7 mouse cellular contexts compared by ENCODE assay signal in genomic region chr7:143464811-143465560, GRCm38 (mm10). TPM values are rescaled to one million over a fixed set of nuclear protein-coding genes. Genes with fewer than 3 reads are reported as not detected.
DNase-seq lines count a peak whose midpoint lies in the region; ATAC-seq and TF ChIP-seq lines count a peak whose summit lies in the region.

No protein-coding gene starts in this region.

- in situ Hi-C loops in ES-E14 (cut with MboI; ENCODE audit: low sequenced_read_pairs in 2 of 2, unreplicated experiment in 2 of 2), result loop anchor here (5.0 kb wide), 2 partner anchors 308 to 313 kb away; no protein-coding TSS in a partner anchor

- no peak for TF ChIP-seq CTCF in forebrain, postnatal 0 days (IDR thresholded peaks at IDR 0.05; ENCODE audit: low read depth)
- no peak for TF ChIP-seq CTCF in liver, postnatal 0 days (IDR thresholded peaks at IDR 0.05; ENCODE audit: low read depth)

- no peak overlapping the region for H3K27ac ChIP-seq in ES-E14 (ENCODE audit: insufficient read depth, low read depth, low read length, poor library complexity, severe bottlenecking)
- no peak overlapping the region for H3K27ac ChIP-seq in forebrain, postnatal 0 days (ENCODE audit: low read depth, low read length)
- H3K27ac ChIP-seq in liver, postnatal 0 days (ENCODE audit: low read depth), result peak overlapping the region; percentile 51; the same call in 1 of the 2 replicates
- H3K27ac ChIP-seq in neural tube, embryonic 15.5 days (replicated peaks), result no peak overlapping the region

- H3K4me2 ChIP-seq in forebrain, postnatal 0 days (ENCODE audit: low read depth), result peak overlapping the region; percentile 60
- peak overlapping the region; percentile 70 for H3K4me2 ChIP-seq in liver, postnatal 0 days (ENCODE audit: low read depth, low read length)
- H3K4me2 ChIP-seq in neural tube, embryonic 15.5 days, result peak overlapping the region; percentile 74

- peaks cover 12% of the 10 kb centered on the region for H3K27me3 ChIP-seq in forebrain, postnatal 0 days (ENCODE audit: insufficient read depth, low read length)
- peaks cover 9% of the 10 kb centered on the region for H3K27me3 ChIP-seq in liver, postnatal 0 days (ENCODE audit: insufficient read depth, low read length)
- 0 out of 2 replicates have a peak, but pooled peaks cover 3% of the 10 kb centered on the region for H3K27me3 ChIP-seq in neural tube, embryonic 15.5 days (replicated peaks)

- TF ChIP-seq EP300 in liver, postnatal 0 days (IDR thresholded peaks at IDR 0.05; ENCODE audit: low read depth), result no peak

- H3K36me3 ChIP-seq in ES-E14 (ENCODE audit: control insufficient read depth, insufficient read depth, low read length, poor library complexity, severe bottlenecking), result no peaks in the 10 kb centered on the region
- H3K36me3 ChIP-seq in forebrain, postnatal 0 days (ENCODE audit: insufficient read depth), result no peaks in the 10 kb centered on the region
- no peaks in the 10 kb centered on the region for H3K36me3 ChIP-seq in liver, postnatal 0 days (replicated peaks; ENCODE audit: insufficient read depth, low read length)
- H3K36me3 ChIP-seq in neural tube, embryonic 15.5 days, result no peaks in the 10 kb centered on the region

- peak overlapping the region; percentile 57 to 66 for H3K4me3 ChIP-seq in ES-E14 (ENCODE audit: insufficient read depth in 1 of 2, low read depth in 1 of 2, low read length in 2 of 2, poor library complexity in 1 of 2, severe bottlenecking in 1 of 2)
- H3K4me3 ChIP-seq in forebrain, postnatal 0 days (ENCODE audit: low read depth, low read length), result peak overlapping the region; percentile 24
- H3K4me3 ChIP-seq in liver, postnatal 0 days (ENCODE audit: low read depth, low read length), result peak overlapping the region; percentile 31
- peak overlapping the region; percentile 37 for H3K4me3 ChIP-seq in neural tube, embryonic 15.5 days (replicated peaks)

- no peaks in the 10 kb centered on the region for H3K9me3 ChIP-seq in ES-E14 (ENCODE audit: control insufficient read depth, insufficient read depth, low read depth, low read length)
- H3K9me3 ChIP-seq in forebrain, postnatal 0 days (ENCODE audit: low read length), result no peaks in the 10 kb centered on the region
- peaks cover 10% of the 10 kb centered on the region for H3K9me3 ChIP-seq in liver, postnatal 0 days (ENCODE audit: low read length)
- H3K9me3 ChIP-seq in neural tube, embryonic 15.5 days (replicated peaks), result 0 out of 2 replicates have a peak, but pooled peaks cover 3% of the 10 kb centered on the region

- 34% methylated on average over 53 of the region's 56 CpGs for WGBS in forebrain, postnatal 0 days
- 9% methylated on average over 56 of the region's 56 CpGs for WGBS in liver, postnatal 0 days (ENCODE audit: insufficient replicate concordance)
- WGBS in neural tube, embryonic 15.5 days, result 25% methylated on average over 54 of the region's 56 CpGs

- ATAC-seq in forebrain, postnatal 0 days, result no peak
- ATAC-seq in liver, postnatal 0 days, result peak; percentile 49
- no peak for ATAC-seq in neural tube, embryonic 15.5 days (ENCODE audit: low FRiP score)
- ATAC-seq in erythroid progenitor cell, adult 5-6 weeks (replicated peaks; ENCODE audit: low FRiP score, poor library complexity, severe bottlenecking), result no peak

- H3K9ac ChIP-seq in ES-E14 (ENCODE audit: insufficient read depth, low read depth, low read length, poor library complexity, severe bottlenecking), result peak overlapping the region; percentile 54; the same call in 1 of the 2 replicates
- H3K9ac ChIP-seq in forebrain, postnatal 0 days, result peak overlapping the region; percentile 6; the same call in 1 of the 2 replicates
- H3K9ac ChIP-seq in liver, postnatal 0 days (replicated peaks), result peak overlapping the region; percentile 27
- peak overlapping the region; percentile 51 for H3K9ac ChIP-seq in neural tube, embryonic 15.5 days (replicated peaks)

- no peak for DNase-seq in ES-E14 (ENCODE audit: low read depth, low spot score)
- DNase-seq in adrenal gland, adult 2 months, result peak; percentile 77
- DNase-seq in forebrain, postnatal 0 days, result peak; percentile 30
- peak; percentile 49 for DNase-seq in induced T-regulatory cell, adult 2 months (ENCODE audit: low read depth)
- peak; percentile 81 for DNase-seq in liver, postnatal 0 days

- peaks cover 0 to 23% of the 10 kb centered on the region in 2 experiments; a peak in 2 of 4 replicates for H3K4me1 ChIP-seq in ES-E14 (ENCODE audit: control insufficient read depth in 2 of 2, insufficient read depth in 2 of 2, low read length in 2 of 2, poor library complexity in 1 of 2)
- H3K4me1 ChIP-seq in forebrain, postnatal 0 days (ENCODE audit: insufficient read depth), result 0 out of 2 replicates have a peak, but pooled peaks cover 3% of the 10 kb centered on the region
- peaks cover 23% of the 10 kb centered on the region for H3K4me1 ChIP-seq in liver, postnatal 0 days (ENCODE audit: insufficient read depth)
- H3K4me1 ChIP-seq in neural tube, embryonic 15.5 days, result peaks cover 32% of the 10 kb centered on the region

TF ChIP-seq in ES-E14, 5 proteins besides CTCF, POLR2A, EP300 and RAD21:
- no peak for TF ChIP-seq MAFK (IDR thresholded peaks at IDR 0.05; ENCODE audit: insufficient read depth, low read depth, low read length)

RNA-seq across cellular contexts. Expression of gene Cdkn1c, which starts 4.1 kb away (rescaled TPM):
- 57.9 and 85.6 TPM in 2 replicates for total RNA-seq in ES-E14 (2012; rRNA removed)
- 100 to 1,000 TPM; 239 to 672 TPM for total RNA-seq in adrenal gland, adult 2 months (2021)
- polyA plus RNA-seq in adrenal gland, adult 2 months (2012; rRNA removed), result 469 and 597 TPM in 2 replicates
- total RNA-seq in forebrain, postnatal 0 days (2014; rRNA removed), result 99.0 and 123 TPM in 2 replicates
- polyA plus RNA-seq in forebrain, postnatal 0 days (2015; fragmentation: Nextera tagmentation; extraction: Ambion mirVana), result 119 and 124 TPM in 2 replicates
- polyA plus RNA-seq in liver, postnatal 0 days (2015; fragmentation: Nextera tagmentation; extraction: Ambion mirVana), result 36.4 and 52.4 TPM in 2 replicates
- 275 and 292 TPM in 2 replicates for polyA plus RNA-seq in neural tube, embryonic 15.5 days (2015; fragmentation: Nextera tagmentation; extraction: Ambion mirVana)
- 14.8 TPM in 1 of 2 replicates, not detected in the other for total RNA-seq in erythroid progenitor cell, adult 5-6 weeks (2015; ENCODE audit: low replicate concordance)
- not detected in 2 replicates for total RNA-seq in erythroid progenitor cell, adult 5-6 weeks (2017; ENCODE audit: low replicate concordance)

RNA-seq across cellular contexts. Expression of gene Slc22a18, which starts 8.6 kb away (rescaled TPM):
- 1.5 and 4.6 TPM in 2 replicates for total RNA-seq in ES-E14 (2012; rRNA removed)
- total RNA-seq in adrenal gland, adult 2 months (2021), result 1 to 10 TPM; 1.5 to 4.1 TPM
- 13.3 and 17.5 TPM in 2 replicates for polyA plus RNA-seq in adrenal gland, adult 2 months (2012; rRNA removed)
- 0.92 and 1.7 TPM in 2 replicates for total RNA-seq in forebrain, postnatal 0 days (2014; rRNA removed)
- 0.71 and 1.0 TPM in 2 replicates for polyA plus RNA-seq in forebrain, postnatal 0 days (2015; fragmentation: Nextera tagmentation; extraction: Ambion mirVana)
- polyA plus RNA-seq in liver, postnatal 0 days (2015; fragmentation: Nextera tagmentation; extraction: Ambion mirVana), result 18.6 and 20.4 TPM in 2 replicates
- polyA plus RNA-seq in neural tube, embryonic 15.5 days (2015; fragmentation: Nextera tagmentation; extraction: Ambion mirVana), result 0.61 and 2.0 TPM in 2 replicates
- not detected in 2 replicates for total RNA-seq in erythroid progenitor cell, adult 5-6 weeks (2015; ENCODE audit: low replicate concordance)
- total RNA-seq in erythroid progenitor cell, adult 5-6 weeks (2017; ENCODE audit: low replicate concordance), result not detected in 2 replicates

RNA-seq across cellular contexts. Expression of gene Phlda2, which starts 38.0 kb away (rescaled TPM):
- 113 and 272 TPM in 2 replicates for total RNA-seq in ES-E14 (2012; rRNA removed)
- under 1 TPM; 0.40 to 0.55 TPM for total RNA-seq in adrenal gland, adult 2 months (2021)
- polyA plus RNA-seq in adrenal gland, adult 2 months (2012; rRNA removed), result 3.5 and 4.2 TPM in 2 replicates
- total RNA-seq in forebrain, postnatal 0 days (2014; rRNA removed), result 0.46 TPM in 1 of 2 replicates, not detected in the other
- 0.60 TPM in 1 of 2 replicates, not detected in the other for polyA plus RNA-seq in forebrain, postnatal 0 days (2015; fragmentation: Nextera tagmentation; extraction: Ambion mirVana)
- polyA plus RNA-seq in liver, postnatal 0 days (2015; fragmentation: Nextera tagmentation; extraction: Ambion mirVana), result 10.5 and 10.8 TPM in 2 replicates
- polyA plus RNA-seq in neural tube, embryonic 15.5 days (2015; fragmentation: Nextera tagmentation; extraction: Ambion mirVana), result 1.0 and 1.3 TPM in 2 replicates
- not detected in 2 replicates for total RNA-seq in erythroid progenitor cell, adult 5-6 weeks (2015; ENCODE audit: low replicate concordance)
- total RNA-seq in erythroid progenitor cell, adult 5-6 weeks (2017; ENCODE audit: low replicate concordance), result not detected in 2 replicates

Comparison
In these comparisons a context has a peak if more than half of its experiments do, and no peak if none do; other contexts are left out.
1. RNA of gene Phlda2, which starts 38.0 kb away (total RNA-seq): 113 to 272 TPM in ES-E14; 0.40 to 0.55 TPM in adrenal gland, adult 2 months, 0.46 TPM in forebrain, postnatal 0 days and not detected in erythroid progenitor cell, adult 5-6 weeks; every median in the first group is over 10 times any median in the second.
2. Peak in every context shown above with its lines, with median percentiles within 50 percentile points of each other: H3K4me3 ChIP-seq, H3K9ac ChIP-seq and H3K4me2 ChIP-seq.